Mouse (Mus musculus) brain, embryonic 14.5 days (tissue): ENCODE measurements around the gene Bhlhe41. TPM values are rescaled to one million over a fixed set of nuclear protein-coding genes. Genes with fewer than 3 reads are reported as not detected.

Experiments used
- DNase-seq: peaks from one replicate; pipeline ENCODE4 v3.0.0-alpha.2; 2011; ENCODE audit warnings: low read depth
- CTCF ChIP-seq: fragments of 200-500 bp; IDR thresholded peaks from 2 replicates; pipeline ENCODE4 v1.5.1; 2012; ENCODE audit warnings: inconsistent platforms, mild to moderate bottlenecking, moderate library complexity, borderline replicate concordance; ENCODE audit not compliant: insufficient read depth, insufficient read length; ENCODE audit errors: extremely low read depth
- POLR2A ChIP-seq: fragments of 200-500 bp; IDR thresholded peaks from 2 replicates; pipeline ENCODE4 v1.6.1; 2012; ENCODE audit warnings: mild to moderate bottlenecking, inconsistent platforms, borderline replicate concordance; ENCODE audit not compliant: poor library complexity, insufficient read depth, insufficient read length, severe bottlenecking; ENCODE audit errors: extremely low read depth
- polyA plus RNA-seq: library from polyadenylated mRNA; depleted of rRNA; stranded (reverse); fragments of >200 nt; gene quantifications from 2 replicates; pipeline ENCODE4 v1.2.3, GENCODE M21; 2012; rRNA removed

Gene Bhlhe41
- 1.5 and 3.1 TPM in 2 replicates for polyA plus RNA-seq

DNA sequence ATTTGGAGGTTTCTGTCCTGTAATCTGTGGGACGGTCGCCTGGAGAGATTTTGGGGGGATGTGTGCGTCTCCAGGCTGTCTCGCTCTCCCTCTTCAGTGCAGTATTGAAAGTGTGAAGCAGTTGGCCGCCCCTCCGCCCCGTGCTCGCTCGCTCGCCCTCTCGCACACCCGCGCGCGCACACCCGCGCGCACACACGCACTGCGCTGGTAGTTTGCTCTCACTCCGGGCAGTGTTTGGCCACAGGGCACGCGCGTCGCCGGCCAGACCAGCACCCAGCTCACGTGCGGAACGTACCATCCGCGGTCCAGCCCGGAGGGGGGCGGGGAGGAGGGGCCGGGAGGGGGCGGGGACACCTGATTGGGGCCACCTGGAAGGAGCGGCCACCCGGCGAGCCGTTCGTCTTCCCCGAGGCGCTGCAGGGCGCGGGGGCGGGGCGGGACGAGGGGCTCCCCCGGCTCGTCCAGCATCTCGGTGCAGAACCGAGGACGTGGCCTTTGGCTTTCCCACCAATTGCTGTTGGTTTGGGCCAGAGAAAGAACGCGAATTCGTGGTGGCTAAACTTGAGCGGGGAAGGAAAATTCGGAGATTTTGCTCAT is at the start of gene Bhlhe41:
Gene Bhlhe41, minus strand, starts transcription at position 270 of the 597 bp plus-strand sequence.
- DNase-seq, result peak; percentile 80
- TF ChIP-seq CTCF, result no peak
- no peak for TF ChIP-seq POLR2A

DNA sequence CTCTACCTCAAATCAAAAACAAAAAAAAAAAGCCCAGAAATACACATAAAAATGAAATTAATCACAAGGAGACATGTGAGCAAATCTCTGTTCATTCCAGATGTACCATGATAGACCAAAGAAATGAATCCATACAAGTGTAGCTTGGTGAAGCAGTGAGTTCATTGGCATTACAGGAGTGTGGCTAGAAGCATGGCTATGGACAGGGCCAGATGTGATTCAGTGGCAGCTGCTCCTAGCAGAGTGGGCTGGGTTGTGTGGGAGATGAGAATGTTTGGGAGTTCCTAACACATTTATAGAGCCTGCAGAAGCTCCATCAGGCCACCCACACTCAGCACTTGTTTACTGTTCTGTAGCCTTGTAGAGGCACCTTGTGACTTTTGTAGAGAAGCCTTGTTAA is 46.9 kb upstream of the Bhlhe41 start:
- TF ChIP-seq CTCF, result no peak
- TF ChIP-seq POLR2A, result no peak

DNA sequence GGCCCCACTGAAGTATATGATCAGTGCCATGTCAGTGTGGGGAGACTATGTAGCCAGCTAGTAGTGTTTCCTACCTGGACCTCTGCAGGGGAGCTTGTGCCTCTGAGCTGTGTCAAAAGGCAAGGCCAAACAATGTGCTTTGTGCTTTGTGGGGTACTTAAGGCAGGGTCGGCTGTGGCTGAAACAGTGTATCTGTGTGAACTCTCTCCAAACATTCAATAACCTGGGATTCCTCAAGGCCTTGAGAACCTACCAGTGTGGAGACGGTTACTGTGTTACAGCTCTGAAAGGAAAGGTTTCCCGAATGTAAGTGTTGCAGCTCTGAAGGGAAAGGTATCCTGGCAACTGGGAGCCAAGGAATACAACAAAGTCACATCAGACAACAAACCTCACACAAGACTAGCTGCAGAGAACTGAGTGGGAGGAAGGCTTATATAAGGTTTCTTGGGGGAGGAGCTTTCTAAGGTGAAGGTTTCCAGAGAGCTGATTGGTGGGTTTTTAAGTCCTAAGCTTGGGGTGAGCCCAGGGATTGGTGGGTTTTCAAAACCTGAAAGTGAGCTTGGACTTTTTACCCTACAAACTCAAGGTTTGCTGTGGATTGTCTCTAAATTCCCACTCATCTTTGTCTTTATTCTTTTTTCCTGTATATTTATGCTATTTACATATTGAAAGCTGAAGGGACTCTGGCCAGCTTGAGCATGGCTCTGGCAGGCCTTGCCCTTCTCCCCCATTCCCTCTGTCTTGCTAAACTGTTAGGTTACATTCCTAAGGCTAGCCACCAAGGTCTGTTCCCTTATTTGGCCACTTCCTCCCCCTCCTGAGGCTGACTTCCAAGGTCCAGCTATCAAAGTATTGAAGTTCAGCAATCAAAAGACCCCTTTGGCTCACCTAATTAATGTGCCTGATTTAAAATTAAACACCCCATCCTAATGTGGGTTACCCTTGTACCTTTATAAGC is 45.4 kb upstream of the Bhlhe41 start:
- TF ChIP-seq CTCF (no peak), POLR2A (no peak)
- no peak for DNase-seq

More for the DNA sequence above, 46.9 kb upstream of the Bhlhe41 start:
- DNase-seq, result no peak

- no peak for DNase-seq
- TF ChIP-seq CTCF (no peak), POLR2A (no peak)
Measured at GRCm38 (mm10) chr6:145909943-145910342, 44.6 kb upstream of the Bhlhe41 start.

GRCm38 (mm10) chr6:145906096-145906890 is 40.9 kb upstream of the Bhlhe41 start:
- TF ChIP-seq CTCF, result no peak
- TF ChIP-seq POLR2A, result no peak
- no peak for DNase-seq

GRCm38 (mm10) chr6:145904616-145905015 is 39.3 kb upstream of the Bhlhe41 start:
- no peak for DNase-seq

DNA sequence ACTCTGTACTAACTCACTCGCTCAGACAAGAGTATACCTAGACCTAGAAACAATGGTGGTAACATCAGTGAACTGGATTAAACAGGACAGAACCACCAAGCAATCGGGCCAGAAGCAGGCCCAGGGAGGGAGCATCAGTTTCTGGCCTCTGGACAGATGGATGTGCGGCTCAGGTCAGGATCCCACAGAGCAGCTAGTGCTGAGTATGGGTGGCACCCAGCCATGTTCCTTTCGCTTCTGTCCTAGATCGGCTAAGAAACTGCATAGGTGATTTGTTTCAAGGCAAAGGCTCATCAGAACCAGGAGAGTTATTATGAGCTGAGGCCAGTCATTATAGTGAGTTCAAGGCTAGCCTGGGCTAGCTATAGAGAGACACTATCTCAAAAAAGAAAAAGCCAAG is 38.8 kb upstream of the Bhlhe41 start:
- TF ChIP-seq CTCF (no peak), POLR2A (no peak)
- no peak for DNase-seq

More at GRCm38 (mm10) chr6:145904616-145905015, 39.3 kb upstream of the Bhlhe41 start:
- TF ChIP-seq POLR2A, result no peak
- no peak for TF ChIP-seq CTCF

DNA sequence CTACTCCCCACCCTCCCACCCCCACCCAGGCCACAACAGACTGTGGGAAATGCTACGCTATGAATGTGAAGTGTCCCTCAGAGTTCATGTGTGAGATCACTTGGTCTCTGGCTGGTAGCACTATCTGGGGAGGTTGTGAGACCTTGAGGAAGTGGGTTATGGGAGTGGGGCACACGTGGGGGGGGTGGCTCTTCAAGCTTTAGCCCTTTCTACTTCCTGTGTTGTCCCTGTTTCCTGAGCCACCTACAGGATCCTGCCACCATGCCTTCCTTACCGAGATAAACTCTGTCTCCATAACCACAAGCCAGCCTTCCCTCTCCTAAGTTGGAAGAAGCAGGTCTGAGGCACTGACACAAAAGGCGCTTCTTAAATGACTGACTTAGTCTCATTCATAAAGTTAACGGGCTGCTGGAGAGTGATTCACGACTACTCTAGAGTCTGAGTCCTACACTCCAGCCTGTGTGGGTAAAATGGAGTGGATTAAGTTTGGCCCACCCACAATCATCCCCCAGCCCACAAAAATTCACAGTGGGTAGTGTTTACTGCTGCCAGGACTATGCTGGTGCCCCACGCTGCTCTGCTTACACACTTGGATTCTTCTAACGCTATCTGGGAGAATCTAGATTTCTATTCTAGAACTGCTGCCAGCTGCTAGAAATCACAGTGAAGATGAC is 29.4 kb upstream of the Bhlhe41 start:
- no peak for DNase-seq
- TF ChIP-seq CTCF, result no peak
- TF ChIP-seq POLR2A, result no peak

DNA sequence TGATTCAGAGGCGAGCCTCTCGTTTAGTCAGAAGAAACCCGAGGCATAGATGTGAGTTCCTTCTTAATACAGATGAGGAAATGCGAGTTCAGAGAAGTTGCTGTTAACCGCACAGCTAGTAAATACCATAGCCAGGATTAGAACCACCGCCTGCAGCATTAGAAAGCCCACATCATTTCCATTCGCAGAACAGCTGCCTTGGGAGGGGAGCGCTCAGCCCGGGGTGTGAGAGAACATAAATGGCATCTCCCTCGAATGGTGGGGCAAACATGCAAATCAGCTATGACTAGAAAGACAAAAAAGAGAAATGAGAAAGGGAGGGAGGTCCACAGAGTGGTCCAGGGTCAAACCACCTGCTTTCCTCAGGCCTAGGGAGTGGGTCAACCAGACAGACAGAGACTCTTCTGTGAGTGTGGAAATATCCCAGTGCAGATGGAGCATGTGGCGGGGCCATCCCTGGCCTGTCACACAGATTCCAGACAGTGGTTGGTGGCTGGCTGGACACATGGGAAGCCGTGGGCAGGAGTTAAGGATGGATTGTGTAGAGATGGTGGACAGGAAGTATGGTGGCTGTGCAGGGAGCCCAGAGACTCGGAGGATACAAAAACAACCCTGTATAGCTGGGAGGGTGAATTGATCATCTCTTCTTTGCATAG is 28.1 kb upstream of the Bhlhe41 start:
- TF ChIP-seq POLR2A, result no peak
- no peak for TF ChIP-seq CTCF
- no peak for DNase-seq

DNA sequence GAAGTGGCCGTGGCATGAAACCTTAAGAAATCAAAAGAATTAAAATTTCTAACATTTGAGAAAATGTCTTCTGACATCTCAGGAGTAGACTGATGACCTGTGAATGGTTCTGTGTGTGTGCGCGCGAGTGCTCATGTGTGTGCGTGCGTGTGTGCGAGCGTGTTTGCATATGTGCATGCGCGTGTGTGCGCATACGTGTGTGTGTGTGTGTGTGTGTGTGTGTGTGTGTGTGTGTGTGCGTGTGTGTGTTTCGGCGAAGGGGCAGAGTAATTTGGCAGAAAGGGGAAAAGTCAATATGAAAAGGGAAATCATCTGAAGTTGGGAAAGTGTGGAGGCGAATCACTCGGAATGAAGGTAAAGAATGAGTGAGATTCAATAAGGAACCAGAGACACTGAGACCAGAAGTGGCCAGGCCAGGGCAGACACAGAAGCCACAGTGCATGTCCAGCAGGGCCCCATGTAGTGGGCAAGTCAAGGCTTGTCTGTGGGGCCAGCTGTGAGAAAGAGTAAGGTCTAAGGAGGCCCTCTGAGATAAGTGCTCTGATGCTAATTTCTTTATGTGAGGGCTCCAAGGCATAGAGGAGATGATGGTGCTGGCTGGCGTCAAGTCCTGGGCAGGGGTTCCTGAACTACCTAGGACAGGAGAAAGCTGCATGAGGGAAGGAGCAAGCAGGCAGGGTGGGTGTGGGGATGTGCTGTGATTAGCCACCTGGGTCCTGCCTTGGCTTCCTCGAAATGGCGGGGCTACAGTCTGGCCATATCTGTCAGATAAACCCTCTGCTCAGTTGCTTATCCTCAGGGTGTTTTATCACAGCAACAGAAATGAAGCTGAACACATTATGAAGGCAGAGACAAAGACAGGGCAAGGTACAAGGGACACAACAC is 27.3 kb upstream of the Bhlhe41 start:
- DNase-seq, result no peak
- TF ChIP-seq POLR2A (no peak), CTCF (no peak)
